Mouse (Mus musculus) spleen, adult 2 months (tissue): ENCODE data around the gene Rgs3. TPM values are rescaled to one million over a fixed set of nuclear protein-coding genes. Genes with fewer than 3 reads are reported as not detected.
"Not testable (repeated sequence)": the region's sequence is repeated elsewhere in the genome, so short reads cannot be mapped to it uniquely, and the experiment has no call there.

Experiments
- DNase-seq, 2 experiments: peaks; one replicate each; pipeline versions ENCODE4 v3.0.0 to v3.0.0-alpha.2; 2012 to 2021; ENCODE audit warnings: low spot score in 2 of 2, low read depth in 1 of 2
- H3K27ac ChIP-seq: fragments of 200-500 bp; 2 replicates; pipeline ENCODE4 v1.5.1; 2012; ENCODE audit warnings: low read length, inconsistent platforms; ENCODE audit not compliant: insufficient read depth
- H3K27me3 ChIP-seq: fragments of 200-500 bp; 2 replicates; pipeline ENCODE4 v1.6.1; 2012; ENCODE audit warnings: mild to moderate bottlenecking, moderate library complexity, low read length, inconsistent platforms; ENCODE audit not compliant: control insufficient read depth, insufficient read depth
- H3K36me3 ChIP-seq: fragments of 200-500 bp; 2 replicates; pipeline ENCODE4 v1.6.1; 2012; ENCODE audit warnings: mild to moderate bottlenecking, low read length, inconsistent platforms; ENCODE audit not compliant: control insufficient read depth, insufficient read depth
- H3K4me1 ChIP-seq: fragments of 200-500 bp; 2 replicates; pipeline ENCODE4 v1.6.1; 2011; ENCODE audit warnings: inconsistent platforms; ENCODE audit not compliant: control insufficient read depth, insufficient read depth, insufficient read length
- H3K4me3 ChIP-seq: fragments of 200-500 bp; 2 replicates; pipeline ENCODE4 v1.5.1; 2011; ENCODE audit warnings: mild to moderate bottlenecking, inconsistent platforms; ENCODE audit not compliant: insufficient read depth, insufficient read length; ENCODE audit errors: extremely low read depth
- CTCF ChIP-seq: fragments of 200-500 bp; IDR thresholded peaks from 2 replicates; pipeline ENCODE4 v1.5.1; 2011; ENCODE audit warnings: mild to moderate bottlenecking, inconsistent platforms; ENCODE audit not compliant: insufficient read depth, insufficient read length, insufficient replicate concordance; ENCODE audit errors: extremely low read depth
- POLR2A ChIP-seq: fragments of 200-500 bp; IDR thresholded peaks from 2 replicates; pipeline ENCODE4 v1.6.1; 2011; ENCODE audit warnings: low read depth, low read length, inconsistent platforms
- WGBS: fragments of 180-500 bp; shearing (Covaris S2); methylation state at CpG from one replicate; pipeline ENCODE4 v1.1.7; 2018; 5-methylcytosine and 5-hydroxymethylcytosine counted together
- polyA plus RNA-seq: library from polyadenylated mRNA; depleted of rRNA; stranded (reverse); fragments of >200 nt; gene quantifications from 2 replicates; pipeline ENCODE4 v1.2.3, GENCODE M21; 2012

The Rgs3 gene
- polyA plus RNA-seq, 1 experiment = 51.7 TPM

- no peak for DNase-seq
- Histone ChIP-seq H3K27me3 (no peaks in the 10 kb centered on the region), H3K4me3 (no peak overlapping the region), H3K4me1 (peaks cover 17% of the 10 kb centered on the region), H3K36me3 (no peaks in the 10 kb centered on the region), H3K27ac (no peak overlapping the region)
- no peak for TF ChIP-seq POLR2A
- TF ChIP-seq CTCF = no peak
- WGBS = 55% methylated on average over 8 of the region's 8 CpGs
These were observed 27.4 kb downstream of the Rgs3 start for GRCm38 (mm10) chr4:62587067-62587466.

DNA sequence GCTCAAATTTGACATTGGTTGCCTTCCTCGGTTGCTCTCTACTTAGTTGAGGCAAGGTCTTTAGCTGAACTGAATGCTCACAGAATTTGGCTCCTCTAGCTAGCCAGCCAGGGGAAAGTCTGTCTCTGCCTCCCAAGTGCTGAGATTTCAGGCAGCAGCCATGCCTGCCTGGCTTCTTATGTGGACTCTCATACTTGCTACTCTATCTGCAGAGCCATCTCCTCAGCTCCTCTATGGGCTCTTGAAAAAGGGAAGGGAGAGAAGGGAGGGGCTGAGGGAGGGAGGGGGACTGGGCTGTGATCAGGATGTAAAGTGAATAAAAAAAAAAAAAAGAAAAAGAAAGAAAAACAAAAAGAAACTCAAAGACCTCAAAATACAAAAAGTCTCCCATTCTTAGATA is 31.2 kb downstream of the Rgs3 start:
- Histone ChIP-seq H3K4me1 (peaks cover 9% of the 10 kb centered on the region), H3K27me3 (no peaks in the 10 kb centered on the region), H3K36me3 (no peaks in the 10 kb centered on the region), H3K27ac (no peak overlapping the region), H3K4me3 (no peak overlapping the region)
- DNase-seq = no peak
- no peak for TF ChIP-seq CTCF
- TF ChIP-seq POLR2A = no peak
- 71% methylated on average over 1 of the region's 1 CpGs for WGBS

DNA sequence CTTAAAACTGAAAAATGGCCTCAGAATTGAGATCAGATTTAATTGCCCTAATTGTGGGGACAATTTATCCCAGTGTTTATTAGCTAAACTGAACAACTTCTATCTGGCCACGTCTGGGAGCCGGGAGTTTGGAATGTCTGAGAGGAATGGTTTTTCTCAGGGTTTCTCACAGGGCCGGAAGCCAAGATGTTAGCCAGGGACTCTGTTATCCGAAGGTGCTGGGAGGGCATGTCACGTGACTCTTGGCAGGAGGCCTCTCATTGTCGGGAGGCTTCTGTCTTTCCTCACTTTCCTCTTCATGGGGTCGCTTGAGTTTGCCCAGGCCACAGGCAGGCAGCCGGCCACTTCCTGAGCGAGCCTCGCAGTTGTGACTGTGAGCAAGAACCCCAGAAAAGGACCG is 31.7 kb downstream of the Rgs3 start:
- 41% methylated on average over 11 of the region's 11 CpGs for WGBS
- no peak for DNase-seq
- no peak for TF ChIP-seq CTCF
- TF ChIP-seq POLR2A = no peak
- Histone ChIP-seq H3K4me3 (no peak overlapping the region), H3K36me3 (no peaks in the 10 kb centered on the region), H3K4me1 (peaks cover 9% of the 10 kb centered on the region), H3K27ac (no peak overlapping the region), H3K27me3 (no peaks in the 10 kb centered on the region)

DNA sequence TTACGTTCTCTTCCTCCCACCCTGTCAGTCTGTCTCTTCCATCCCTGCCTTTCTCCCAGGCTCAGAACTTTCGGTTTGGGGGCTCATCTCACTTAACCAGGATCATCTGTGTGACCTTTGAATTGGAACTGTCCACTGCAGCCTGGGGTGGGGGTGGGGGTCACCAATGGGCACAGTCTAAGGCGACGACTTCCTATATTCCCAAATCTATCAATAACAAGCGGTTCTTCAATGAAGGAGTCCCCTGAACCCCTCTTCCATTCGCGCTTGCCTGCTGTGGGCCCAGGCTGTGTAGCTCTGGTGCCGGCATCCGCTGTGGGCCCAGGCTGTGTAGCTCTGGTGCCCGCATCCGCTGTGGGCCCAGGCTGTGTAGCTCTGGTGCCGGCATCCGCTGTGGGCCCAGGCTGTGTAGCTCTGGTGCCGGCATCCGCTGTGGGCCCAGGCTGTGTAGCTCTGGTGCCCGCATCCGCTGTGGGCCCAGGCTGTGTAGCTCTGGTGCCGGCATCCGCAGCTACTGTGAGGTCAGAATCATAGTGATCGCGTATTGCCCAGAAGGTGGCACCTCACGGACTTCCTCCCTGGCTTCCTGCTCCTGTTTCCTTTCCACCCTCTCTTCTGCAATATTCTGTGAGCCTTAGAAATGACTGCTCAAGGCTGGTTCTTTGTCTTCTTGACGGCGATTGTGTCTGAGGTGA is 34.0 kb downstream of the Rgs3 start:
- not testable (repeated sequence) for H3K36me3 ChIP-seq, H3K4me1 ChIP-seq, H3K4me3 ChIP-seq, H3K27me3 ChIP-seq
- DNase-seq = peak; percentile 51 to 65
- WGBS = 14% methylated on average over 24 of the region's 24 CpGs
- peak overlapping the region; percentile 93 for H3K27ac ChIP-seq
- 0 out of 2 replicates have a peak, but pooled peaks have one; percentile 9 for TF ChIP-seq POLR2A

DNA sequence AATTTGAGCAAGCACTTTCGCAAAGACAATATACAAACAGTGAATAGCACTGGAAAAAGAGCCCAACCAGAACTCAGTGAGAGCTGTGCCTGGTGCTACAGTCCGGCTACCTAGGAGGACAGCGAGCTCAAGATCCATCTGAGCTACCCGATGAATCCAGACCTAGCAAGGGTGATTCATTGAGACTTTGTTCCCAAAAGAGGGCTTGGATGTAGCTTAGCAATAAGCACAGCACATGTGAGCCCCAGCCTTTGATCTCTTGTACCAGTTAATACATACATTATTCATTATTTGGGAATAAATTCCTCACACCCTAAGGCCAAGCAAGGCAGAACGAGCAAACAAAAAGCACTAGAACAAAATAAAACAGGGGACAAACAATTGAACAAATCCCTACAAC is 34.8 kb downstream of the Rgs3 start:
- Histone ChIP-seq H3K4me1 (peaks cover 9% of the 10 kb centered on the region), H3K27ac (no peak overlapping the region), H3K36me3 (no peaks in the 10 kb centered on the region), H3K4me3 (no peak overlapping the region), H3K27me3 (no peaks in the 10 kb centered on the region)
- TF ChIP-seq POLR2A (no peak), CTCF (no peak)
- DNase-seq = no peak
- WGBS = 87% methylated on average over 5 of the region's 5 CpGs

GRCm38 (mm10) chr4:62596051-62596450 is 36.4 kb downstream of the Rgs3 start:
- H3K4me1 ChIP-seq = peaks cover 6% of the 10 kb centered on the region
- DNase-seq = no peak
- no peaks in the 10 kb centered on the region for H3K27me3 ChIP-seq
- TF ChIP-seq CTCF (no peak), POLR2A (no peak)
- 81% methylated on average over 5 of the region's 5 CpGs for WGBS
- H3K4me3 ChIP-seq = no peak overlapping the region
- no peaks in the 10 kb centered on the region for H3K36me3 ChIP-seq
- no peak overlapping the region for H3K27ac ChIP-seq

DNA sequence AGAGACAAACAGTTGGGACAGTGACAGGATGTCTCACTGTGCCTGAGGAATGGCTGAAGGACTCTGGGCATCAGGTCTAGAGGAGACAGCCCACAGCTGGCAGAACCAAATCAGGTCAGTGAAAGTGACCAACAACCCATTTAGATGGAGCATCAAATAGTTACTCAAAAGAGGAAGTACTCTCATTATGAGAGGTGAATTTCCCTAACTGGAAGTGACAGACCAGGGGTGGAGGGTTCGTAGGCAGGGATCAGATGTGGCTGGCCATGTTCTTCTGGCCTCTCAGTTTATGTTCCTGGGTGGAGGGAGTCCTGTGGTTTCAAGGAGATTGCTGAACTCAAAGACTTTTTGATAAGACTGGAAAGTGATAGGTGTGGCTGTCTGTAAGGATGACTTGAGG is 40.9 kb downstream of the Rgs3 start:
- Histone ChIP-seq H3K36me3 (no peaks in the 10 kb centered on the region), H3K27ac (no peak overlapping the region), H3K27me3 (no peaks in the 10 kb centered on the region), H3K4me3 (no peak overlapping the region), H3K4me1 (no peaks in the 10 kb centered on the region)
- WGBS = 43% methylated on average over 1 of the region's 1 CpGs
- TF ChIP-seq CTCF = no peak
- no peak for DNase-seq
